Mouse (Mus musculus) neural tube, embryonic 13.5 days (tissue): ENCODE measurements around the gene Cdiptos. TPM values are rescaled to one million over a fixed set of nuclear protein-coding genes. Genes with fewer than 3 reads are reported as not detected.
A peak's percentile ranks its signal among the peaks of the same experiment; 100 is the strongest.

Source experiments
- ATAC-seq: fragments of 200-750 bp; cut with Nextera tagmentation; 2 replicates; pipeline ENCODE4 v1.8.0; 2017; ENCODE audit warnings: low read depth, mild to moderate bottlenecking, moderate TSS enrichment, moderate library complexity
- H3K27ac ChIP-seq: fragments of 300-500 bp; sonication (generic); replicated peaks from 2 replicates; pipeline ENCODE4 v1.5.1; 2015; ENCODE audit warnings: moderate library complexity, mild to moderate bottlenecking, inconsistent platforms
- H3K27me3 ChIP-seq: fragments of 300-500 bp; sonication (generic); 2 replicates; pipeline ENCODE4 v1.6.1; 2015; ENCODE audit warnings: mild to moderate bottlenecking, inconsistent platforms
- H3K36me3 ChIP-seq: fragments of 300-500 bp; sonication (generic); 2 replicates; pipeline ENCODE4 v1.6.1; 2015; ENCODE audit warnings: mild to moderate bottlenecking, inconsistent platforms
- H3K4me1 ChIP-seq: fragments of 300-500 bp; sonication (generic); replicated peaks from 2 replicates; pipeline ENCODE4 v1.6.1; 2015; ENCODE audit warnings: inconsistent platforms
- H3K4me2 ChIP-seq: fragments of 300-500 bp; sonication (generic); 2 replicates; pipeline ENCODE4 v1.6.1; 2015; ENCODE audit warnings: inconsistent platforms, mild to moderate bottlenecking, moderate library complexity
- H3K4me3 ChIP-seq: fragments of 300-500 bp; sonication (generic); 2 replicates; pipeline ENCODE4 v1.5.1; 2015; ENCODE audit warnings: mild to moderate bottlenecking, inconsistent platforms
- H3K9ac ChIP-seq: fragments of 300-500 bp; sonication (generic); 2 replicates; pipeline ENCODE4 v1.6.1; 2015; ENCODE audit warnings: moderate library complexity, mild to moderate bottlenecking, inconsistent platforms
- H3K9me3 ChIP-seq: fragments of 300-500 bp; sonication (generic); 2 replicates; pipeline ENCODE4 v1.6.1; 2016; ENCODE audit warnings: inconsistent platforms
- WGBS: fragments of 180-500 bp; shearing (Covaris S2); methylation state at CpG from one replicate; pipeline ENCODE4 v1.1.7; 2015; 5-methylcytosine and 5-hydroxymethylcytosine counted together
- polyA plus RNA-seq: library from polyadenylated mRNA; unstranded; fragments of >200 nt; fragmentation: Nextera tagmentation; extraction: Ambion mirVana; gene quantifications from 2 replicates; pipeline ENCODE4 v1.2.1, GENCODE M21; 2015

Gene Cdiptos
- polyA plus RNA-seq, 1 experiment from 2014 or later, result 1.2 TPM

DNA sequence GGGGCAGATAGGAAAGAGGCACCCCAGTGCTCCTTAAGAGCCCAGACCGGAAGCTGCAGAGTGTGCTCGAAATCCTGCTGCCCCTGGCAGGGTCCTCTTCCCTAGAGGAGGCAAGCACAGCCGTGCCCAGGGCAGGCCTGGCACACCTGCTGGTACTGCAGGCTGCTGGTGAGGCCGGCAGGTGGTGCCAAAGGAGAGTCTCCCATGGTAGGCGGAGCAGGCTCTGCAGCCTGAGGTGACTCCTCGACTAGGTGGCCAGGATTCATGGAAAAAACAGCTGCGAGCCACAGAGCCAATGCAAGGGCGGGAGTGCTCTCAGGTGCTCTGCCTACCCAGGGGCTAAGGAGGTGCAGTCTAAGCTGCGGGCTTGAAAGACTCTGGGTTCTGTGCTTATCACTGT, 10.4 kb upstream of the Cdiptos start:
- no peak for ATAC-seq

DNA sequence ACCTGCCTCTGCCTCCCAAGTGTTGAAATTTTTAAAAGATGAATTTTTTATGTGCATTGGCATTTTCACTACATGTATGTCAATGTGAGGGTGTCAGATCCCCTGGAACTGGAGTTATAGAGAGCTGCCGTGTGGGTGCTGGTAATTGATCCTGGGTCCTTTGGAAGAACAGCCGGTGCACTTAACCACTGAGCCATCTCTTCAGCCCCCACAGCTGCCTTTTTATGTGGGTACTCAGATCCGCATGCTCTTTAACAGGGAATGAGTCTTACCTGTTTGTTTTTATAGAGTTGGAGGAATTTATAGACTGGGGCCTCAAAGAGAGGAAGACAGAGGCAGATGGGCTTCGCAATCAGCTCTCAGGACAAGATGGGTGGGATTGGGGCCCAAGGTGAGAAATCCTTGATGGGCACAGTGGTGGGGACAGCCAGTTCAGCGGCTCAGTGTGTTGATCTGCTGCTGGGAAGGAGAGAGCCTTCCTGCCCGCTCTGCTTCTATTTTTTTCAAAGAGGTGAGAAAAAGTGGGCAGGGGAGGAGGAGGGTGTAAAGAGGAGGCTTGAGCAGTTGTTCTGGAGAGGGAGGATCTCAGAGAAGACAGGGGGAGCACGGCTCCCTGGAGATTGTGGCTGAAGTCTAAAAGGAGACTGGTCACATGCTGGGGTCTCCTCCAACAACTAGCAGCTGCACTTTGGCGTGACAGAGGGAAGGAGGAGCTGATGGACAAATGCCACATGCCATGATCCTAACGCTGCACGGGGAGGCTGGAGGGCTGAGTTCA, 9.0 kb upstream of the Cdiptos start:
- no peak overlapping the region for H3K27ac ChIP-seq
- no peaks in the 10 kb centered on the region for H3K27me3 ChIP-seq
- H3K4me1 ChIP-seq, result no peaks in the 10 kb centered on the region
- no peak overlapping the region for H3K4me3 ChIP-seq
- WGBS, result 58% methylated on average over 10 of the region's 10 CpGs
- H3K9me3 ChIP-seq, result no peaks in the 10 kb centered on the region
- no peak overlapping the region for H3K4me2 ChIP-seq
- peaks cover 16% of the 10 kb centered on the region for H3K36me3 ChIP-seq
- ATAC-seq, result no peak
- no peak overlapping the region for H3K9ac ChIP-seq

More for the DNA sequence above, 10.4 kb upstream of the Cdiptos start:
- WGBS, result 52% methylated on average over 9 of the region's 9 CpGs
- no peak overlapping the region for H3K4me3 ChIP-seq
- no peak overlapping the region for H3K27ac ChIP-seq
- no peak overlapping the region for H3K4me2 ChIP-seq
- peaks cover 3% of the 10 kb centered on the region; the same call in 1 of the 2 replicates for H3K36me3 ChIP-seq
- no peak overlapping the region for H3K9ac ChIP-seq
- no peaks in the 10 kb centered on the region for H3K9me3 ChIP-seq
- H3K27me3 ChIP-seq, result no peaks in the 10 kb centered on the region
- H3K4me1 ChIP-seq, result no peaks in the 10 kb centered on the region

DNA sequence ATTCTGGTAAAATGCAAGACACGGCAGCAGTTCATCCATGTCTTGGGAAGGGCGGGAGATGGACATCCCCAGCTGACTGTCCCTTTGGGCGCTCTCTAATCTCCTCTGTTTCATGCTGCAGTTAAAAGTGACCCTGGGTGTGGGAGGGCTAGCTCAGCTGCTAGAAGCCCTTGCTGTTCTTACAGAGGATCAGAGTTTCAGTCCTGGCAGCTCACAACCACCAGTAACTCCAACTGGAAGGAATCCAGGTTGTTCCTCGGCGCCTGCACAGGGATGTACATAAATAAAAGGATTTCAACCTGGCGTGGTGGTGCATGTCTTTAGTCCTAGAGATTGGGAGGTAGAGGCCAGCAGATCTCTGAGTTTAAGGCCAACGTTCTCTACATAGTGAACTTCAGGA, 7.2 kb upstream of the Cdiptos start:
- Histone ChIP-seq H3K4me2 (no peak overlapping the region), H3K9me3 (no peaks in the 10 kb centered on the region), H3K36me3 (peaks cover 34% of the 10 kb centered on the region), H3K27me3 (no peaks in the 10 kb centered on the region), H3K9ac (no peak overlapping the region), H3K4me3 (no peak overlapping the region), H3K4me1 (peaks cover 3% of the 10 kb centered on the region; the same call in 1 of the 2 replicates), H3K27ac (no peak overlapping the region)
- 83% methylated on average over 7 of the region's 7 CpGs for WGBS
- no peak for ATAC-seq

DNA sequence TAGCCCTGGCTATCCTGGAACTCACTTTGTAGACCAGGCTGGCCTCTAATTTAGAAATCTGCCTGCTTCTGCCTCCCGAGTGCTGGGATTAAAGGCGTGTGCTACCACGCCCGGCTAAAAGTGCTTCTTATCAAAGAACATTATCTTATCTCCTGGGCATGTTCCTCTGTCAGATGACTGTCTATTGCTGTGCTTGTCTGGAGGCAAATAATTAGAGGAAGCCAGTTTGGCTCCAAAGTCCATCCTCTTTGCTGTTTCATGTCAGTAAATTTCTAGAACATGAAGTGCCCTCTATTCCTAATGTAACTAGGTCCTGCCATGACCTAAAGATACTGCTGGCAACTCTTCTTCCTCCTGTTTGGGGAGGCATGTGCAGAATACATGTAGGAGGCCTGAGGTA, 6.2 kb upstream of the Cdiptos start:
- 96% methylated on average over 4 of the region's 4 CpGs for WGBS
- H3K4me1 ChIP-seq, result peaks cover 13% of the 10 kb centered on the region

DNA sequence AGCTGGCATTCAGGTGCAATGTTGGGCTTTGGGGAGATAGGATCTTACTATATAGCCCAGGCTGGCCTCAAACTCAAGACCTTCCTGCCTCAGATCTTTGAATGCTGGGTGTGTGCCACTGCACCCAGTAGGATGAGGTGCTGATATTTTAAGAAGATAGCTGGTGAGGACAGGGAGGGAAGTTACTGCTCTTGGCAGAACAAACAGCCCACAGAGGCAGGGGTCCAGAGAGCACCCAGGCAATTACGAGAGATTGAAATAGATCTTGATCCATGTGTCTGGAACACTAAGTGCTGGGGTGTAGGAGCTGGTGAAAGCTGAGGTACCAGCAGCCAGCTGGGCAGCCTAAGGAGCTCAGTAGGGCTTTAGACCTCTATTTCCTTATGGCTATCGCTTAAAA, 5.7 kb upstream of the Cdiptos start:
- Histone ChIP-seq H3K4me1 (peaks cover 16% of the 10 kb centered on the region), H3K36me3 (peaks cover 37% of the 10 kb centered on the region), H3K9me3 (no peaks in the 10 kb centered on the region), H3K4me2 (no peak overlapping the region), H3K4me3 (no peak overlapping the region), H3K9ac (no peak overlapping the region), H3K27me3 (no peaks in the 10 kb centered on the region), H3K27ac (no peak overlapping the region)
- ATAC-seq, result no peak
- WGBS, result 95% methylated on average over 2 of the region's 2 CpGs

More for the DNA sequence above, 6.2 kb upstream of the Cdiptos start:
- no peak overlapping the region for H3K9ac ChIP-seq
- H3K9me3 ChIP-seq, result no peaks in the 10 kb centered on the region
- H3K27me3 ChIP-seq, result no peaks in the 10 kb centered on the region
- no peak overlapping the region for H3K27ac ChIP-seq
- H3K4me2 ChIP-seq, result no peak overlapping the region
- no peak overlapping the region for H3K4me3 ChIP-seq
- H3K36me3 ChIP-seq, result peaks cover 37% of the 10 kb centered on the region
- no peak for ATAC-seq

DNA sequence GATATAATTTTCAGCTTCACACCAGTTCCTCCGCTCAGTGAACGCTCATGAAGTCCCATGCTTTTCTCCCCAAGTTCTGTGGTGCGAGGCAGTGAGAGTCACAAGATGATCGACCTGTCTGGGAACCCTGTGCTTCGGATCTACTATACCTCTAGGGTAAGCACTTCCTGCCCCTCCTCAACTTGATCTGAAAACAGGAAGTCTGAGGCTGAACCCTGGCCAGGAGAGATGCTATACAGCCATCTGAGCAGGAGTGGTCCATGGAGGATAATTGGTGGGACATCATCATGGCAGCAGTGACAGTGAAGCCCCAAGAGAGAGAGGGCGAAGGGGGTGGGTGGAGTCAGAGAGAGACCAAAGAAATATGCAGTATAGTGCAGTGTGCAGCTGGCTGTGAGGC, 2.9 kb upstream of the Cdiptos start:
- Histone ChIP-seq H3K36me3 (peaks cover 37% of the 10 kb centered on the region), H3K4me1 (peaks cover 20% of the 10 kb centered on the region), H3K27me3 (no peaks in the 10 kb centered on the region), H3K9ac (no peak overlapping the region), H3K27ac (no peak overlapping the region), H3K9me3 (no peaks in the 10 kb centered on the region), H3K4me3 (no peak overlapping the region), H3K4me2 (no peak overlapping the region)
- no peak for ATAC-seq
- WGBS, result 95% methylated on average over 6 of the region's 6 CpGs

DNA sequence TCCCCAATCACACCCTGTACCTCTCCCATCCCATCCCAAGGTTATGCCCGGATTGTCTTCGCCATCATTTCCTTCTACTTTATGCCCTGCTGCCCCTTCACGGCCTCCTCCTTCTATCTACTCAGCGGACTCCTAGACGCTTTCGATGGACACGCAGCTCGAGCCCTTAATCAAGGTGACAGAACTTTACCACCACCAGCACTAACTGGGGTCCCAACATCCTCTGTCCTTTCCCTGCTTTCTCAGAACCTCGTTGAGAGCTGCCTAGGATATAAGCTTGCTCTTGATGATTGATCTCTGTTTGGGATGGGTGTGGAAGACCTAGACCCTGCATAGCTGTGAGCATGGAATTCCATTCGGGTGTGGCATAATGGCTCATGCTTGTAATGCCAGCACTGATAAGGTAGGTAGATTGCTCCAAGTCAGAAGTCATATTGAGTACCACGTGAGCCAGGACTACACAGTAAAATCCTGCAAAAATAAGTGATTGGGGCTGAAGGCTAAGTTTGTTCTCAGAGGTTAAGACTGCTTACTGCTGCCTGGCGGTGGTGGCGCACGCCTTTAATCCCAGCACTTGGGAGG, 1.1 kb upstream of the Cdiptos start:
- peaks cover 44% of the 10 kb centered on the region for H3K36me3 ChIP-seq
- peak overlapping the region; percentile 98 for H3K27ac ChIP-seq
- peak overlapping the region; percentile 91 for H3K4me2 ChIP-seq
- WGBS, result 29% methylated on average over 14 of the region's 14 CpGs
- H3K9ac ChIP-seq, result peak overlapping the region; percentile 98
- H3K27me3 ChIP-seq, result no peaks in the 10 kb centered on the region
- H3K4me3 ChIP-seq, result peak overlapping the region; percentile 99
- peaks cover 20% of the 10 kb centered on the region for H3K4me1 ChIP-seq
- ATAC-seq, result no peak
- H3K9me3 ChIP-seq, result no peaks in the 10 kb centered on the region

DNA sequence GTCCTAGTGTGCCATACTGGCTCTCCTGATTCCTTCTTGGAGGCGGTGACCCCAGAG, 177 bp downstream of the Cdiptos start, which contains the start of gene Cdipt:
Gene Cdipt, plus strand, starts transcription at position 22 of the 57 bp plus-strand sequence.
- peaks cover 20% of the 10 kb centered on the region for H3K4me1 ChIP-seq
- H3K27ac ChIP-seq, result peak within 1 kb of the TSS; percentile 98
- no peaks in the 10 kb centered on the region for H3K27me3 ChIP-seq
- peak within 1 kb of the TSS; percentile 91 for H3K4me2 ChIP-seq
- ATAC-seq, result no peak
- WGBS, result 0% methylated on average over 1 of the region's 1 CpGs
- peak within 1 kb of the TSS; percentile 98 for H3K9ac ChIP-seq
- peak within 1 kb of the TSS; percentile 99 for H3K4me3 ChIP-seq
- H3K36me3 ChIP-seq, result peaks cover 48% of the 10 kb centered on the region
- H3K9me3 ChIP-seq, result no peaks in the 10 kb centered on the region

DNA sequence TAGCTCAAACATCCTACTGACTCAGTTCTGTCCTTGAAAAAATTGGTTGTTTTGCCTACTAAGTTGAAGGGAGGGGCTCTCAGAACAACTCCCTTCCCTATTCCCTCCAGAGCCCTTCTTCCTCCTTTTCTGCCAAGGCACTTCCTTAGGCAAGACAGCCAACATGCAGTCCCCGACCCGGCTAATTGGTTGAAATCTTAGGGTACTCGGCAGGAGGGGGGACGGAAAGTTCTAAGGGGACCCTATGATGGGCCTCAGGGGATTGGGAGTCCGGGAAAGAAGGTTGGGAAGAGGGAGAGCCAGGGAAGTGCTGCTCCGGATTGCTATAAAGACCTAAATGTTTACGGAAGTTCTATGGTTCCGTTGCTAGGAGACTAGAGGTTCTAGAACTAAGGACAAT, 405 bp downstream of the Cdiptos start:
- peak overlapping the region; percentile 91 for H3K4me2 ChIP-seq
- no peaks in the 10 kb centered on the region for H3K27me3 ChIP-seq
- 0 out of 2 replicates have a peak overlapping the region, but pooled peaks have one; percentile 52 for H3K27ac ChIP-seq
- 11% methylated on average over 8 of the region's 8 CpGs for WGBS
- H3K4me1 ChIP-seq, result peaks cover 20% of the 10 kb centered on the region
- no peaks in the 10 kb centered on the region for H3K9me3 ChIP-seq
- no peak overlapping the region for H3K9ac ChIP-seq
- peak; percentile 7 for ATAC-seq
- H3K36me3 ChIP-seq, result peaks cover 49% of the 10 kb centered on the region
- peak overlapping the region; percentile 99 for H3K4me3 ChIP-seq

DNA sequence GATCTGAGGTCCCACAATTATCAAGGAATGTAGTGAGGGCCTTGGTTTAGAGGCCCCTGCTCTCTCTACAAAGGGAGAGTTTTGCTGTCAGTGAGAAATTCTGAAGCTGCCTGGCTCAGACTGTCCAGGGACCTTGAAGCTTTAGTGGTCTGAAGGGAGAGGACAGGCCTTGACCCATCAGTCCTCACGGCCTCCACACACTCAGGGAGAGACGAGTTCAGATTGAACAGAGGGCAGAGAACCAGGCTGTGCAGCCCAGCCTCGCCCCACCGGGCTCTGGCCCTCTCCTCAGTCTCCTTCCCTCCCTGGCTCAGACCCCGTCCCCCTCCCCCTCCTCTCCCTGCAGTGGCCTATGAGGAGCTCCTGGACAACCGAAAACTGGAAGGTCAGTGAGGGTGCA, 8.5 kb downstream of the Cdiptos start:
- no peaks in the 10 kb centered on the region for H3K9me3 ChIP-seq
- no peaks in the 10 kb centered on the region for H3K4me1 ChIP-seq
- H3K36me3 ChIP-seq, result peaks cover 92% of the 10 kb centered on the region
- H3K4me2 ChIP-seq, result no peak overlapping the region
- no peak overlapping the region for H3K27ac ChIP-seq
- H3K9ac ChIP-seq, result no peak overlapping the region
- no peak for ATAC-seq
- peaks cover 17% of the 10 kb centered on the region for H3K27me3 ChIP-seq
- 69% methylated on average over 6 of the region's 6 CpGs for WGBS
- no peak overlapping the region for H3K4me3 ChIP-seq

DNA sequence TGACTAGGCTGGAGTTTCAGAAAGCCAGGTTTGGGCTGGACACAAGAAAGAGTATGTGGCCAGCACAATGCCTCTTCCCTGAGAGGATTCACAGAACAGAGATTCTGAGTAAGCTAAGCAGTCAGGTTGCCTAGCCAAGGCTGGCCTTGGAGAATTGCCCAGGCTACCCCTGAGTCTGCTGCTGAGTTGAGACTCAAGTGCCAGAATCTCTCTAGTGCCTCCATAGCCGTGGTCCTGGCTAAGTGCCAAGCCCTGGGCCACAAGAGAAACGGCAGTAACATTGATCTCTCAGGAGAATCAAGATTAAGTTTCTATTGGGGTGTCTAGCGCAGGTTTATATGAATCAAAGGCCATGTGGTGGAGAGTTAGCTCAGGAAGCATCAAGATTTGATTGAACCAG, 10.3 kb downstream of the Cdiptos start:
- H3K4me1 ChIP-seq, result no peaks in the 10 kb centered on the region
- 60% methylated on average over 3 of the region's 3 CpGs for WGBS
- no peaks in the 10 kb centered on the region for H3K9me3 ChIP-seq
- H3K36me3 ChIP-seq, result peaks cover 92% of the 10 kb centered on the region
- H3K4me2 ChIP-seq, result no peak overlapping the region
- H3K27me3 ChIP-seq, result peaks cover 35% of the 10 kb centered on the region
- no peak overlapping the region for H3K27ac ChIP-seq
- H3K9ac ChIP-seq, result no peak overlapping the region
- H3K4me3 ChIP-seq, result no peak overlapping the region
- no peak for ATAC-seq

DNA sequence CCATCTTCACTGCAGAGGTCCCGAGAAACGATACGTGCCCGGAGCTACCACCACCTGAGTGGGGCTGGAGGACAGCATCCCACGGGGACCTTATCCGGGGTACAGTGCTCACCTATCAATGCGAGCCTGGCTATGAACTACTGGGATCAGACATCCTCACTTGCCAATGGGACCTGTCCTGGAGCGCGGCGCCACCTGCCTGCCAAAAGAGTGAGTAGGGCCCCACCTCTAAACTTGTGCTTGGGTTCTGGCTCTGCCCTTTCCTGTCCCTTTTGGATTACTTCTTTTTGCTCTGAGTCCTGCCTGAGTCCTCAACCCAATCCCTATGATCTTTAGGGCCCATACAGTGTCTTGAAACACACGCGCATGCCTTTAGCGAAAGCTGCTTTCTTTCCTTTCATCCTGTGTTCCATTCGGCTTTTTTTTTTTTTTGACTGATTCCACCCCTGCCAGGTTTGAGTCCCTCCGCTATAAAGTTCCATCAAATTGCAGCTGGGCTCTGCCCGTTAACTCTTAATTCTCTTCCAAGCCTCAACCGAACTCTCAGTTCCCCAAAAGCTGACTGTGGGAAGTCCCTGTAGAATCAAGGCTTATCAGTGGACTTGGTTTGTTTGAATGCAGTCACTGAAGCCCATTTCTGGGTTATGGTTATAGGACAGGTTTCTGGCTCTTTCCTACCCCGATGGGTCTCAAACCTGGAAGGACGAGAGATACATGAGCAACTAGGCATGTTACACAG, 12.2 kb downstream of the Cdiptos start:
- no peak overlapping the region for H3K4me3 ChIP-seq
- H3K27ac ChIP-seq, result no peak overlapping the region
- H3K4me2 ChIP-seq, result no peak overlapping the region
- ATAC-seq, result no peak
- peaks cover 92% of the 10 kb centered on the region for H3K36me3 ChIP-seq
- H3K9me3 ChIP-seq, result no peaks in the 10 kb centered on the region
- peak overlapping the region; percentile 12; the same call in 1 of the 2 replicates for H3K9ac ChIP-seq
- WGBS, result 25% methylated on average over 19 of the region's 19 CpGs
- H3K27me3 ChIP-seq, result peaks cover 39% of the 10 kb centered on the region
- no peaks in the 10 kb centered on the region for H3K4me1 ChIP-seq
